Mouse (Mus musculus) hindbrain, embryonic 10.5 days (tissue): ENCODE data around the gene Abcc9. TPM values are rescaled to one million over a fixed set of nuclear protein-coding genes. Genes with fewer than 3 reads are reported as not detected.
A peak's percentile ranks its signal among the peaks of the same experiment; 100 is the strongest.

Source experiments
- DNase-seq: peaks from one replicate; pipeline ENCODE4 v3.0.0-alpha.2; 2017; ENCODE audit warnings: low spot score
- H3K27ac ChIP-seq: fragments of 300-500 bp; sonication (generic); 2 replicates; pipeline ENCODE4 v1.5.1; 2016; ENCODE audit warnings: mild to moderate bottlenecking, moderate library complexity
- H3K27me3 ChIP-seq: fragments of 300-500 bp; sonication (generic); 2 replicates; pipeline ENCODE4 v1.6.1; 2016; ENCODE audit warnings: mild to moderate bottlenecking; ENCODE audit not compliant: poor library complexity, insufficient read depth, severe bottlenecking
- H3K36me3 ChIP-seq: fragments of 300-500 bp; sonication (generic); 2 replicates; pipeline ENCODE4 v1.6.1; 2016; ENCODE audit warnings: mild to moderate bottlenecking, moderate library complexity
- H3K4me1 ChIP-seq: fragments of 300-500 bp; sonication (generic); replicated peaks from 2 replicates; pipeline ENCODE4 v1.6.1; 2016; ENCODE audit warnings: mild to moderate bottlenecking
- H3K4me3 ChIP-seq: fragments of 300-500 bp; sonication (generic); 2 replicates; pipeline ENCODE4 v1.5.1; 2016; ENCODE audit warnings: mild to moderate bottlenecking, moderate library complexity
- H3K9me3 ChIP-seq: fragments of 300-500 bp; sonication (generic); 2 replicates; pipeline ENCODE4 v1.6.1; 2016; ENCODE audit warnings: mild to moderate bottlenecking, moderate library complexity
- WGBS: fragments of 180-500 bp; shearing (Covaris S2); methylation state at CpG from one replicate; pipeline ENCODE4 v1.1.7; 2016; 5-methylcytosine and 5-hydroxymethylcytosine counted together
- polyA plus RNA-seq: library from polyadenylated mRNA; unstranded; fragments of >200 nt; fragmentation: Nextera tagmentation; extraction: Ambion mirVana; gene quantifications from 2 replicates; pipeline ENCODE4 v1.2.1, GENCODE M21; 2016

The Abcc9 gene
- polyA plus RNA-seq, 1 experiment from 2014 or later: 1.5 TPM

- no peak for DNase-seq
- Histone ChIP-seq H3K9me3 (no peaks in the 10 kb centered on the region), H3K36me3 (no peaks in the 10 kb centered on the region), H3K27me3 (peaks cover 61% of the 10 kb centered on the region), H3K4me1 (peaks cover 20% of the 10 kb centered on the region), H3K4me3 (no peak overlapping the region), H3K27ac (no peak overlapping the region)
- 65% methylated on average over 6 of the region's 6 CpGs for WGBS
Observed at GRCm38 (mm10) chr6:142572876-142573275, 129.2 kb downstream of the Abcc9 start.

GRCm38 (mm10) chr6:142571629-142572360, 130.3 kb downstream of the Abcc9 start:
- Histone ChIP-seq H3K9me3 (no peaks in the 10 kb centered on the region), H3K4me1 (peaks cover 20% of the 10 kb centered on the region), H3K27ac (peak overlapping the region; percentile 62; the same call in 1 of the 2 replicates), H3K4me3 (peak overlapping the region; percentile 57), H3K27me3 (peaks cover 71% of the 10 kb centered on the region), H3K36me3 (no peaks in the 10 kb centered on the region)
- 4% methylated on average over 21 of the region's 21 CpGs for WGBS
- DNase-seq: peak; percentile 26

DNA sequence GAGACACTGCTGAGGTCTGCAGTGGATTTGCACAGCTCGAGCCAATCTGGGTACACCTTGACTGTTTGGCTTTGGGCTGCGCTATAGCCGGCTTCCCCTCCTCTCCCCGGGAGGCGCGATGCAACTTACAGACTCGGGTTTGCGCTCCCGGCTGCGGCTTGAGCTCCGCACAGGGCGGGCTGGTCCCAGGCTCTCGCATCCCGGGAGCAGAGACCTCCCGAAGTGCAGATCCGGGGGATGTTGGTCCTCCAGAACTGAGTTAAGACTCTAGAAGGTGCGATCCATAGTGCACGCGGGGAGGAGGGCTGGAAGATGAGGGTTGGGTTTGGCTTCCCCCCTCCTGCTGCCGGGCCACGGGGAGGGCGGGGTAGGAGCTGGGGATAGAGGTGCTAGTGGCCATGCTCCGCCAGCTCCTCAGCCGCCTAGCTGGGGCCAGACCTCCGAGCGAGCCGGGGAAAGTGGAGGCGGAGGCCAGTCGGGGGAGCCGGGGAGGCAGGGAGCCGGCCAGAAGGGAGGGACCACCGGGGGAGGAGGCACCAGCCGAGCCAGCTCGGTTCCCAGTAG, 131.0 kb downstream of the Abcc9 start, which contains the start of gene Kcnj8:
TSS of gene Kcnj8 (minus strand) at position 560 of the 564 bp plus-strand sequence.
- 1% methylated on average over 34 of the region's 34 CpGs for WGBS
- Histone ChIP-seq H3K27ac (peak within 1 kb of the TSS; percentile 62; the same call in 1 of the 2 replicates), H3K36me3 (no peaks in the 10 kb centered on the region), H3K27me3 (peaks cover 71% of the 10 kb centered on the region), H3K4me1 (peaks cover 20% of the 10 kb centered on the region), H3K4me3 (peak within 1 kb of the TSS; percentile 57), H3K9me3 (no peaks in the 10 kb centered on the region)
- DNase-seq: peak; percentile 77

DNA sequence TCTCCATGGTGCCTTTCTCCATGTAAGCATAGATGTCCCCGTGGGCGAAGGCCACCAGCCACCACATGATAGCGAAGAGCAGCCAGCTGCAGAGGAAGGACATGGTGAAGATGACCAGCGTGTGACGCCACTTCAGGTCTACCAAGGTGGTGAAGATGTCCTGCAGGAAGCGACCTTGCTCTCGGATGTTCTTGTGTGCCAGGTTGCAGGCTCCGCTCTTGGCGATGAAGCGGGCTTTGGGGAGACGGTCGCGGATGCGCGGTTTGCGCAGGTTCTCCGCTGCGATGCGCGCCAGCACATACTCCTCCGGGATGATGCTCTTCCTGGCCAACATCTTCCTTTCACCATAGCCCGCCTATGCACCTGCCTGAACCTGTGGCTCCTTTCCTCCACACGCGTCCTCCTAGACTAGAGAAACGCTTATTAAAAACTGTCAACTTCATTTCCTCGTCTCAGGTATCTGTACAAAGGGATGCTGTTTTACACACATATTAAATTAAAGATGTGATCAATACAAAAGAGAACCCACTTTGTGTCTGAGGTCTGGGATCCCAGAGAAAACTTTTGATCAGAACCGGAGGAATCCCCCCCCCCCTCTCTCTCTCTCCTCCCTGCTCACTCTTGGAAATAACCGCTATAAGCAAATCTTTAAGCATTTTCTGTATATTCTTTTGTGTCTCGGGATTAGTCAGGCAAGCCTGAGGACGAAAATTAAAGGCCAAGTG, 131.9 kb downstream of the Abcc9 start:
- WGBS: 7% methylated on average over 30 of the region's 30 CpGs
- peaks cover 20% of the 10 kb centered on the region for H3K4me1 ChIP-seq
- no peaks in the 10 kb centered on the region for H3K9me3 ChIP-seq
- DNase-seq: peak; percentile 34
- peak overlapping the region; percentile 57 for H3K4me3 ChIP-seq
- H3K27me3 ChIP-seq: peaks cover 78% of the 10 kb centered on the region
- H3K36me3 ChIP-seq: no peaks in the 10 kb centered on the region
- no peak overlapping the region for H3K27ac ChIP-seq

- H3K27ac ChIP-seq: no peak overlapping the region
- no peak overlapping the region for H3K4me3 ChIP-seq
- H3K9me3 ChIP-seq: no peaks in the 10 kb centered on the region
- H3K27me3 ChIP-seq: peaks cover 75% of the 10 kb centered on the region
- H3K4me1 ChIP-seq: peaks cover 20% of the 10 kb centered on the region
- H3K36me3 ChIP-seq: no peaks in the 10 kb centered on the region
- 35% methylated on average over 7 of the region's 7 CpGs for WGBS
- DNase-seq: no peak
Observed at GRCm38 (mm10) chr6:142568713-142569357, 133.3 kb downstream of the Abcc9 start.

DNA sequence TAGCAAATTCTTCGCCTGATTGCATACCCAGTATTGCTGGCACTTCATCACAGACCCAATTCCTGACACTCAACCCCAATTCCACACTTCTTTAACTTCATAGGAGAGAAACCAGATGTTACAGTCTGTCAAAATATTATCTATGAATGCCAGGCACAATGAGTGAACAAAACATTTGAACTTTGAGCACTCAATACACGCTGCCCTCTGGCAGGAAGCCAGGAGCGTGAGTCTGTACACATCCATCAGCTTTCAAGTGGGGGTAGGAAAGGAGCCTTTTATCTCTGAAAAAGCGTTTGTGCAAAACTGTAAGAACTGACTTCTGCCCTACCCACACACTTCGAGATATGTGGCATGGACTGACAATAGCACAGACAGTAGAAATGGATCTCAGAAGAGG, 134.7 kb downstream of the Abcc9 start:
- Histone ChIP-seq H3K27ac (no peak overlapping the region), H3K4me1 (peaks cover 20% of the 10 kb centered on the region), H3K4me3 (no peak overlapping the region), H3K9me3 (no peaks in the 10 kb centered on the region), H3K36me3 (no peaks in the 10 kb centered on the region), H3K27me3 (peaks cover 62% of the 10 kb centered on the region)
- 75% methylated on average over 5 of the region's 5 CpGs for WGBS
- DNase-seq: no peak

DNA sequence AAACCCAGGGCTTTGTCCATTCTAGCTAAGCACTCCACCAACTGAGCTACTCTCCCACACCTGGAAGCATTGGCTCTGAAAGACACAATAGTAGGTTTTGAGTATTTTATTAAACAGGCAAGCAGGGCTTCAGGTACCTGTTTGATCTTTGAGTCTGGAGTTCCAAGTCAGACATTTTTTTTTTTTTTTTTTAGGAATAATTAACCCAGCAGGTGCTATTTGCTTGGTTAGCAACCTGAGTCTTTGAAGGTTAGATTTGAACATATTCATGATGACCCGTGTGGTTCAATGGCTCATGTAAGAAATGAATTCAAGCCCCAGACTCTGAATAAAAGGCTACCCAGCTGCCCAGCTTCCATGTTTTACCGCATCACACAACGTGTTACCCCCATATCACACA, 137.4 kb downstream of the Abcc9 start:
- Histone ChIP-seq H3K4me3 (no peak overlapping the region), H3K27ac (no peak overlapping the region), H3K27me3 (peaks cover 35% of the 10 kb centered on the region), H3K36me3 (no peaks in the 10 kb centered on the region), H3K4me1 (no peaks in the 10 kb centered on the region), H3K9me3 (no peaks in the 10 kb centered on the region)
- DNase-seq: no peak
- WGBS: 96% methylated on average over 3 of the region's 3 CpGs

DNA sequence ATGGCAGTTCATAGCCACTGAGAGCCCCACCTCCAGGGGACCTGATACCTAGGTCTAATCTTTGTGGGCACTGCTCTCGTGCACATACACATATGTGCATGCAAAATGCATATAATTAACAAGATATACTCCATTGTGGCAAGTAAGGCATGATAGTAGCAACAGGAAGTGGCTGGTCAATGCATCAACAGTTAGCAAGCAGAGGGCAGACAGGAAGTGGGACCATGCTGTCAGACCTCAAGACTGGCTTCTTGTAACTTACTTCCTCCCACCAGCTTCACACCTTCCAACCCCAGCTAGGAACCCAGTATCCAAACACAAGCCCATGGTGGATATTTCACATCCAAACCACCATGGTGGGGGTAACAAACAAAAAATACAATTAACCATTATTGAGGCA, 141.0 kb downstream of the Abcc9 start:
- H3K4me1 ChIP-seq: no peaks in the 10 kb centered on the region
- 72% methylated on average over 1 of the region's 1 CpGs for WGBS
- peaks cover 7% of the 10 kb centered on the region for H3K27me3 ChIP-seq
- H3K4me3 ChIP-seq: no peak overlapping the region
- no peak for DNase-seq
- no peaks in the 10 kb centered on the region for H3K9me3 ChIP-seq
- no peaks in the 10 kb centered on the region for H3K36me3 ChIP-seq
- no peak overlapping the region for H3K27ac ChIP-seq

DNA sequence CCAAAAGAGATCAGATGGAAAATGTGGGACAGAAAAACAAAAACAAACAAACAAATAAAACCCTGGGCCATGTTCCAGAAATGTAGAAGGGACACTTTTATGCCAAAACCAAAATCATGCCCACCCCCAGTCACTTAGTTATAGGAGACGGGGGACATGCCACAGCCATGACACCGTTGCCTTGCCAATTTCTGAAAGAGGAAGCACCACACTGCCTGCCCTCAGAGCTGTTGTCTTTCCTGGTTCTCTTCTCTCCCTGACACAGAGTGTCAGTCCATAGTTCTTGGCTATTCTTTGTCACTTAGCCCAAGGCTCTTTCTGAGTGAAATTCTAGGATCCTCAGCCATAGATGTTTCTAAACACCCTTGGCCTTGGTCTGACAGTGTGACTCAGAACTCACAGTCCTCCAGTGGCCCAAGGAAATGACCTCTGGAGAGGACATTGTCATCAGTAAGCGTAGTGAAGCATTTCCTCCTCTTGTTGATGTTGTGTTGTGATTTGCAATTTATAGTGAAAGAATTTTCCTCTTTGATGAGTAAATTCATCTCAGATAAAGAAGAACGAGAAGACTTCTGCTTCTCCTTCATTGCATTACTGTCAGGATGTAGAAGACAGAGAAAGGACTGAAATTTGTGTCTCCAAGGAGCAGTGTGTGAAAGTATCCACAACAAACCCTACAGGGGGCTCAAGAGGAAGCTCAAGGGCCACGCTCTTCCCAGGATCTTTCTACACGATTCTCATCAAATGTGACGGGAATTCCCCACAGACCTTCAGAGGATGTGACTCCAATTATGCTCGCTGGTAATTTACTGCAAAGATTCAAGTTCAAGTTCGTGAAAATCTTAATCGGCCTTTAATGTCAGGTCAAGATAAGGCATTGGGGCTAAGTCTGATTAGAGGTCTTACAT, 143.1 kb downstream of the Abcc9 start:
- H3K27ac ChIP-seq: no peak overlapping the region
- no peaks in the 10 kb centered on the region for H3K27me3 ChIP-seq
- no peaks in the 10 kb centered on the region for H3K36me3 ChIP-seq
- no peaks in the 10 kb centered on the region for H3K4me1 ChIP-seq
- WGBS: 80% methylated on average over 10 of the region's 10 CpGs
- no peak overlapping the region for H3K4me3 ChIP-seq
- no peak for DNase-seq
- no peaks in the 10 kb centered on the region for H3K9me3 ChIP-seq

DNA sequence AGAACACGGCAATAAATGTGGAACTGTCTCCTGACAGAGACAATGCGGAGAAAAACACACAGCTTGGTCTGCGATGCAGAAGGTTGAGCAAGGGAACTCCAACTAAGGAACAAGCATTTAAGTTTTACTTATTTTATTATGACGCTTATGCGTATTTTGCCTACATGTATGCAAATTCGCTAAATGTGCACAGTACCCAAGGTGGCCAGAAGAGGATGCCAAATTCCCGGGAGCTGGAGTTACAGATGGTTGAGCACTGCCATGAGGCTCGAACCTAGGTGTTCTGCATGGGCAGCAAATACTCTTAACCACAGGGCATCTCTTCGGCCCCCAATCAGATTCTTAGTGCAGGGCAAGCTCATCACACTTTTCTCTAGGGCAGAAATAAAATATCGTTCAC, 144.0 kb downstream of the Abcc9 start:
- no peaks in the 10 kb centered on the region for H3K4me1 ChIP-seq
- H3K4me3 ChIP-seq: no peak overlapping the region
- no peaks in the 10 kb centered on the region for H3K36me3 ChIP-seq
- H3K9me3 ChIP-seq: no peaks in the 10 kb centered on the region
- WGBS: 82% methylated on average over 10 of the region's 10 CpGs
- no peak for DNase-seq
- H3K27ac ChIP-seq: no peak overlapping the region
- no peaks in the 10 kb centered on the region for H3K27me3 ChIP-seq

- no peak overlapping the region for H3K27ac ChIP-seq
- WGBS: 58% methylated on average over 1 of the region's 1 CpGs
- H3K4me3 ChIP-seq: no peak overlapping the region
- H3K27me3 ChIP-seq: no peaks in the 10 kb centered on the region
- no peak for DNase-seq
- no peaks in the 10 kb centered on the region for H3K9me3 ChIP-seq
- no peaks in the 10 kb centered on the region for H3K4me1 ChIP-seq
- no peaks in the 10 kb centered on the region for H3K36me3 ChIP-seq
Observed at GRCm38 (mm10) chr6:142555988-142556387, 146.1 kb downstream of the Abcc9 start.

- no peaks in the 10 kb centered on the region for H3K9me3 ChIP-seq
- whole genome bisulfite sequencing: 81% methylated on average over 4 of the region's 4 CpGs
- H3K4me3 ChIP-seq: no peak overlapping the region
- H3K27ac ChIP-seq: no peak overlapping the region
- H3K27me3 ChIP-seq: no peaks in the 10 kb centered on the region
- H3K36me3 ChIP-seq: no peaks in the 10 kb centered on the region
- DNase-seq: no peak
- no peaks in the 10 kb centered on the region for H3K4me1 ChIP-seq
Observed at GRCm38 (mm10) chr6:142551482-142551881, 150.6 kb downstream of the Abcc9 start.
